Mouse (Mus musculus) G1E (cell line): ENCODE results near the gene Itga10. TPM values are rescaled to one million over a fixed set of nuclear protein-coding genes. Genes with fewer than 3 reads are reported as not detected.

Experiments
- ATAC-seq: 2 replicates; pipeline ENCODE4 v1.8.0; 2016; ENCODE audit warnings: mild to moderate bottlenecking; ENCODE audit not compliant: insufficient number of reproducible peaks, poor library complexity, low FRiP score, severe bottlenecking; ENCODE audit errors: extremely low read depth
- DNase-seq: peaks from one replicate; pipeline ENCODE4 v3.0.0; 2012; ENCODE audit warnings: low spot score
- H3K27me3 ChIP-seq: 2 replicates; pipeline ENCODE4 v1.6.1; 2012; ENCODE audit warnings: mild to moderate bottlenecking, low read length, inconsistent platforms; ENCODE audit not compliant: insufficient read depth
- H3K36me3 ChIP-seq: replicated peaks from 2 replicates; pipeline ENCODE3; 2012; ENCODE audit warnings: mild to moderate bottlenecking, inconsistent platforms
- H3K4me1 ChIP-seq: 2 replicates; pipeline ENCODE4 v1.6.1; 2012; ENCODE audit warnings: low read depth, low read length, inconsistent platforms, mixed read lengths; ENCODE audit not compliant: insufficient read depth
- H3K4me3 ChIP-seq: 2 replicates; pipeline ENCODE4 v1.5.1; 2012; ENCODE audit warnings: low read depth, mild to moderate bottlenecking, inconsistent platforms, low read length, moderate library complexity, mixed read lengths
- H3K9me3 ChIP-seq: replicated peaks from 2 replicates; pipeline ENCODE4 v1.6.1; 2012; ENCODE audit warnings: inconsistent platforms
- CTCF ChIP-seq: IDR thresholded peaks from 2 replicates; pipeline ENCODE4 v1.5.1; 2012; ENCODE audit warnings: low read depth, low read length, inconsistent platforms, mixed read lengths
- GATA1 ChIP-seq: IDR thresholded peaks from 2 replicates; pipeline ENCODE4 v1.6.1; 2012; ENCODE audit warnings: borderline replicate concordance, low read length, inconsistent platforms, mixed read lengths
- GATA2 ChIP-seq: IDR thresholded peaks from 2 replicates; pipeline ENCODE4 v1.6.1; 2012; ENCODE audit warnings: low read depth, low read length, inconsistent platforms, borderline replicate concordance
- POLR2AphosphoS5 ChIP-seq: IDR thresholded peaks from 2 replicates; pipeline ENCODE4 v1.6.1; 2012; ENCODE audit warnings: low read depth, low read length, inconsistent platforms; ENCODE audit not compliant: insufficient replicate concordance
- TAL1 ChIP-seq: conservative IDR thresholded peaks from 2 replicates; pipeline ENCODE4 v1.6.1; 2012; ENCODE audit warnings: low read depth, low read length, inconsistent platforms, mixed read lengths
- polyA plus RNA-seq: library from polyadenylated mRNA; stranded (reverse); fragments of >175 nt; gene quantifications from 2 replicates; pipeline ENCODE4 v1.2.3, GENCODE M21; 2012
- total RNA-seq, 2 experiments: library from RNA; stranded (forward) in 1 of 2; stranded (reverse) in 1 of 2; fragments of 200-1000 nt in 1 of 2; fragments of >200 nt in 1 of 2; fragmentation: Nextera tagmentation in 1 of 2; gene quantifications; 2 replicates each; pipeline ENCODE4 v1.2.3; 2014 to 2017

Itga10 gene
- total and polyA plus RNA-seq, 3 experiments, result 0.20 to 8.3 (median 0.33) TPM

DNA sequence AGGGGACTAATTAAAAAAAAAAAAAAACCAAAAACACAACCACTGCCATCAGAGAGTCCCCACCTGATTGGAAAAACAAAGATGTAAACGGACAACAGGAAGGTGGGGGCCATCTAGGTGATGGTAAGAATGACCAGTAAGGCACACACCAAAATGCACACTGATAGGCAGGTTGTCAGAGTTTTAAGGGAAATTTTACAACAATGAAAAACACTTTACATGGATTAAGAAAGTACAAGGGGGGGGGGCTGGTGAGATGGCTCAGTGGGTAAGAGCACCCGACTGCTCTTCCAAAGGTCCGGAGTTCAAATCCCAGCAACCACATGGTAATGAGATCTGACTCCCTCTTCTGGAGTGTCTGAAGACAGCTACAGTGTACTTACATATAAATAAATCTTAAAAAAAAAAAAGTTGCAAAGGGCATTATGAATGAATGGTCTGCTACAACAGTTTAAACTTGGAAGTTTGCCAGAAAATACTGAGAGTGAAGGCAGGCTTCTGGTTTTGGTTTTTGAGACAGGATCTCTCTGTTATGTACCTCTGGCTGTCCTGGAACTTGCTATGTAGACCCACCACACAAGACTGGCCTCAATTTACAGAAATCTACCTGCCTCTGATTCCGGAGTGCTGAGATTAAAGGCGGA, 23.2 kb downstream of the Itga10 start:
- Histone ChIP-seq H3K27me3 (peaks cover 37% of the 10 kb centered on the region), H3K36me3 (no peaks in the 10 kb centered on the region), H3K9me3 (no peaks in the 10 kb centered on the region), H3K4me3 (no peak overlapping the region), H3K4me1 (peaks cover 16% of the 10 kb centered on the region)
- ATAC-seq (no peak), DNase-seq (no peak)
- TF ChIP-seq CTCF (no peak), GATA1 (no peak), POLR2AphosphoS5 (no peak), TAL1 (no peak), GATA2 (no peak)

DNA sequence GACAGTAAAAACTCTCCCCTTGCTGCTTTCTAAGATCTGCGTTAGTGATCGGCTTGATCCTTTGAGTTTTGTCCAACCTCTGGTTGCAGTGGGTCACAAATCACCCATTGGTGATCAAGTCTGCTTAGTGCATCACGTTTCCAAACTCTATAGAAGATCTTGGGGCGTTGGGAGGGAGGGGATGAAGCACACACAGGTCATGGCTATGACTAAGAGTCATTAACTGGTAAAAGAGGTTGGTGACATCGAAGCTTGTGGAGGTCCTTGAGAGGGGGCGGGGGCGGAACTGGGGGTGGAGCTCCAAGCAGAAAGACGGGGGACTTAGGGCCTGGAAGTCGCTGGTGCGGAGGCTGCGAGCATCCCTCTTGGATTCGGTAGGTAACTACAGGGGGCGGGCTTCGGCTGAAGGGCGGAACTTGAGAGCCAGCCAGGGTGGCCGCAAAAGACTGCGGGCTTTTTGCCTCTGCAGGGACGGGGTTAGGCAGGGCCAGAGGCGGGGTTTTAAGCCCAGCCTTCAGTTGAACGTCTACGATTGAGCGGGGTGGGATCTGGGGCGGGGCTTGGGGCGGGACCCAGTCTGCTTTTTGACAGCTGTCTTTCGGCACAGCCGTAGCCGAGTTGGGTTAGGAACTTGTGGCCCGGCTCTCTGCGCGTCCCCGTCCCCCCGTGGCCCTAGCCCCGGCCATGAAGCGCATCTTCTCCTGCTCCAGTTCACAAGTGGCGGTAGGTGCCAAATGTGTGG, 24.5 kb downstream of the Itga10 start, which contains the start of gene Ankrd35:
Ankrd35 (plus strand) TSS at position 405 of the 742 bp plus-strand sequence.
- Histone ChIP-seq H3K36me3 (no peaks in the 10 kb centered on the region), H3K4me3 (peak within 1 kb of the TSS; percentile 67; the same call in 1 of the 2 replicates), H3K27me3 (peaks cover 40% of the 10 kb centered on the region), H3K9me3 (no peaks in the 10 kb centered on the region), H3K4me1 (peaks cover 12% of the 10 kb centered on the region)
- TF ChIP-seq TAL1 (no peak), GATA2 (no peak), CTCF (no peak), GATA1 (no peak), POLR2AphosphoS5 (no peak)
- DNase-seq (peak; percentile 75), ATAC-seq (peak; percentile 54)

DNA sequence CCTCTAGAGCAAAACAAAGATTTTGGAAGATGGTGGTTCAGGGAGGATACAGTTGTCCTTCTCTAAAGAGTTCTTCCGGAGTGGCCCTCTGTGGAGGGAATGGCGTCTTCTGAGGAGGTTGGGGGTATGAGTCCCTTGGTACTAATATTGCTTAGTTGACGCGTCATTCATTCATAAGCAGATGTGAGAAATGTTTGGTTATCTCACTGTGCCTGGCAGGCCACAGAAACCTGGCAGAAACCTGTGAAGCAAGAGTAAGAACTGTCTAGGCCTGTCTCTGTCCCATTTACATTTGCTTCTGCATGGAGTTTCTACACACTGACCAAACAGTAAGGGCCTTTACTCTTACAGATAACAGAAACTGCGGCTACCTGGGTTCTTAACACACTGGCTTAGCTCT, 26.1 kb downstream of the Itga10 start:
- ATAC-seq, result no peak
- H3K4me1 ChIP-seq, result peaks cover 21% of the 10 kb centered on the region
- no peak for TF ChIP-seq POLR2AphosphoS5
- TF ChIP-seq GATA1, result no peak
- TF ChIP-seq CTCF, result no peak
- TF ChIP-seq TAL1, result no peak
- no peak for TF ChIP-seq GATA2

DNA sequence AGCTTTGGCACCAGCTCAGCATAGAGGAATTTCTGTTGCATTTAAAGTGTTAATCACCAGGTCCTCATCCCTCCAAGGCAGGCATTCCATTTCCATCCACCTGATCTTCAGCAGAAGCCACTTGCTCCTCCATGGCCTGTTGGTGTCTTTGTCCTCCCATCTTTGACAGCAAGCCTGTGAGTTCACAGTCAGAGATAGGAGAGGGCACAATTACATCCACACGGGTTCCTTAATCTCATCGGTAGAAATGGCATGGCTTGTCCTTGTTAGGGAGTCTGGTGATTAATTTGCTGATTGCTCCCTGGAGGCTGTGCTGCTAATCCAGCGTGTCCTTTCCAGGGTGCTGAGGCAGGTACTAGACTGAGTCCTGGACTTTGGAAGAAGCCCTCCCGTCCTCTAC, 28.1 kb downstream of the Itga10 start:
- peaks cover 21% of the 10 kb centered on the region for H3K4me1 ChIP-seq
- TF ChIP-seq CTCF, result no peak
- no peak for TF ChIP-seq TAL1
- no peak for TF ChIP-seq GATA1
- no peak for TF ChIP-seq GATA2
- no peak for TF ChIP-seq POLR2AphosphoS5
- H3K9me3 ChIP-seq, result no peaks in the 10 kb centered on the region
- no peak for DNase-seq
- no peak overlapping the region for H3K4me3 ChIP-seq
- H3K27me3 ChIP-seq, result peaks cover 40% of the 10 kb centered on the region
- H3K36me3 ChIP-seq, result no peaks in the 10 kb centered on the region
- no peak for ATAC-seq

More for the DNA sequence above, 26.1 kb downstream of the Itga10 start:
- H3K4me3 ChIP-seq, result no peak overlapping the region
- H3K27me3 ChIP-seq, result peaks cover 40% of the 10 kb centered on the region
- H3K9me3 ChIP-seq, result no peaks in the 10 kb centered on the region
- DNase-seq, result no peak
- H3K36me3 ChIP-seq, result no peaks in the 10 kb centered on the region

DNA sequence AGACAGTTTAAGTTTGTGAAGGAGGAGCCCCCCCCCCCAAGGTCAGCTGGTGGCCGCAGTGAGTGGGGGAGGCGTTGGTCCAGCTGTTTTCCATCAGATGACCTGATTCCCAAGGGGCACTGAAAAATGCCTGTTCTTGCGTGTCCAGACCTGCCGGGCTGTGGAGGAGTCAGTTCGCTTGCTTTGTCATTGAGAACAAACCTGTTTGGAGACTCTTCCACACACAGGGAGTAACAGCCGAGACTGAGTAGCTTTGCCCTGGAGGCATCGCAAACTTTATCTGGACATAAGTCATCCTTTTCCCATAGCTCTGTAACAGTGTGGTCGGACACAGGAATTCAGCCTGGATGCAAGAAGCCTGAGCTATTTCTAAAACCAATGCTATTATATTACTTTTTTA, 29.1 kb downstream of the Itga10 start:
- Histone ChIP-seq H3K27me3 (peaks cover 45% of the 10 kb centered on the region), H3K9me3 (no peaks in the 10 kb centered on the region), H3K4me3 (no peak overlapping the region), H3K36me3 (no peaks in the 10 kb centered on the region), H3K4me1 (peaks cover 24% of the 10 kb centered on the region)
- DNase-seq, result no peak
- no peak for TF ChIP-seq POLR2AphosphoS5
- TF ChIP-seq TAL1, result no peak
- TF ChIP-seq GATA1, result no peak
- no peak for TF ChIP-seq CTCF
- TF ChIP-seq GATA2, result no peak
- ATAC-seq, result no peak

DNA sequence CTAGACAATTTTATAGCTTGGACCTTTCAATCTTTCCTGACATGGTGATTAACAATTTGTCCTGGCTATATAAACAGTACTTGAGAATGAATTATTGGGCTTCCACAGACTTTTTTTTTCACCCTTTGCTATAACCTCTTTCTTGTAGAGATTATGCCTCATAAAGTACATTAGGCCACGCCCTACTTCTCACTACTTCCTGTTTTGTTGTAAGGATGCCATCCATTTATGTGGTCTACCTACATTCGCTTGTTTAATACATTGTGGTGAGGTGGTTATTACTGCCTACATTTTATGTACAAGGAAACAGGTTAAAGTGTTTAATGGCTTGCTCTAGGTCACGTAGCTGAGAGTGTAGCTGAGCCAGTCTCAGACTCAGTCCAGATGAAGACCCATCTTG, 29.8 kb downstream of the Itga10 start:
- ATAC-seq (no peak), DNase-seq (peak; percentile 53)
- no peak overlapping the region for H3K4me3 ChIP-seq
- no peak for TF ChIP-seq GATA2
- no peak for TF ChIP-seq CTCF
- no peak for TF ChIP-seq POLR2AphosphoS5
- no peak for TF ChIP-seq TAL1
- no peak for TF ChIP-seq GATA1
- H3K4me1 ChIP-seq, result peaks cover 20% of the 10 kb centered on the region
- H3K36me3 ChIP-seq, result no peaks in the 10 kb centered on the region
- H3K9me3 ChIP-seq, result no peaks in the 10 kb centered on the region
- H3K27me3 ChIP-seq, result peaks cover 40% of the 10 kb centered on the region
